8 mouse cellular contexts compared by ENCODE assay signal in genomic region chr17:3314625-3315020, GRCm38 (mm10). TPM values are rescaled to one million over a fixed set of nuclear protein-coding genes. Genes with fewer than 3 reads are reported as not detected.
DNase-seq lines count a peak whose midpoint lies in the region; ATAC-seq and TF ChIP-seq lines count a peak whose summit lies in the region.

No protein-coding gene starts in this region.

- 0 out of 4 replicates have a peak, but pooled peaks cover 0 to 3% of the 10 kb centered on the region in 2 experiments for H3K4me1 ChIP-seq in MEL (ENCODE audit: control insufficient read depth in 1 of 2, insufficient read depth in 2 of 2, low read length in 2 of 2)
- peaks cover 4% of the 10 kb centered on the region; the same call in 1 of the 2 replicates for H3K4me1 ChIP-seq in heart, postnatal 0 days (ENCODE audit: control insufficient read depth, insufficient read depth)

- TF ChIP-seq RAD21 in MEL (IDR thresholded peaks at IDR 0.05; ENCODE audit: low read depth, low read length) = no peak

- H3K27me3 ChIP-seq in MEL (ENCODE audit: control insufficient read depth in 1 of 2, insufficient read depth in 2 of 2, low read length in 2 of 2) = no peaks in the 10 kb centered on the region
- H3K27me3 ChIP-seq in heart, postnatal 0 days (ENCODE audit: control insufficient read depth, insufficient read depth, low read length) = no peaks in the 10 kb centered on the region

- peak overlapping the region; percentile 63; the same call in 1 of the 2 replicates for H3K27ac ChIP-seq in gastrocnemius, adult 2 months
- no peak overlapping the region for H3K27ac ChIP-seq in MEL (ENCODE audit: control insufficient read depth, low read depth, low read length)
- H3K27ac ChIP-seq in heart, postnatal 0 days (ENCODE audit: low read depth) = peak overlapping the region; percentile 43; the same call in 1 of the 2 replicates

- TF ChIP-seq POLR2A in MEL (IDR thresholded peaks at IDR 0.05; ENCODE audit: control insufficient read depth in 1 of 2, insufficient read depth in 1 of 2, low read depth in 1 of 2, low read length in 2 of 2, poor library complexity in 1 of 2) = no peak

- H3K4me2 ChIP-seq in heart, postnatal 0 days (ENCODE audit: low read depth, low read length) = peak overlapping the region; percentile 67

- intact Hi-C loops in gastrocnemius, adult 2 months (cut with DNase I) = no loop called here
- intact Hi-C loops in left cerebral cortex, postnatal 14 days (cut with DNase I) = no loop called here

- 36% methylated on average over 3 of the region's 3 CpGs for WGBS in heart, postnatal 0 days

- no peaks in the 10 kb centered on the region for H3K36me3 ChIP-seq in MEL (ENCODE audit: control insufficient read depth in 1 of 2, insufficient read depth in 2 of 2, low read length in 2 of 2)
- no peaks in the 10 kb centered on the region for H3K36me3 ChIP-seq in heart, postnatal 0 days (replicated peaks; ENCODE audit: control insufficient read depth, insufficient read depth, low read length)

- peak overlapping the region; percentile 75 for H3K4me3 ChIP-seq in gastrocnemius, adult 2 months
- H3K4me3 ChIP-seq in MEL (ENCODE audit: control insufficient read depth in 1 of 2, insufficient read depth in 1 of 2, low read depth in 2 of 2, low read length in 2 of 2) = peak overlapping the region in 1 of 2 experiments; percentile 53; a peak in 2 of 4 replicates
- peak overlapping the region; percentile 53 for H3K4me3 ChIP-seq in heart, postnatal 0 days (ENCODE audit: low read depth, low read length)

- ATAC-seq in heart, postnatal 0 days (ENCODE audit: insufficient read depth, low read depth) = no peak
- ATAC-seq in frontal cortex, adult (ENCODE audit: low TSS enrichment) = no peak

- DNase-seq in gastrocnemius, adult 2 months = no peak
- no peak for DNase-seq in gastrocnemius, postnatal 10 days
- DNase-seq in MEL (ENCODE audit: low read depth, low spot score) = peak; percentile 16
- DNase-seq in heart, postnatal 0 days (ENCODE audit: low spot score) = no peak
- peak; percentile 20 for DNase-seq in lung, postnatal 14 days
- DNase-seq in left cerebral cortex, postnatal 14 days (ENCODE audit: low spot score in 2 of 2) = no peak
- no peak for DNase-seq in kidney, adult 11 months

- H3K9me3 ChIP-seq in MEL (replicated peaks; ENCODE audit: insufficient read depth, low read length) = no peaks in the 10 kb centered on the region
- H3K9me3 ChIP-seq in heart, postnatal 0 days (replicated peaks; ENCODE audit: control insufficient read depth, low read length) = no peaks in the 10 kb centered on the region

- no peak for TF ChIP-seq CTCF in gastrocnemius, adult 2 months (IDR thresholded peaks at IDR 0.05)
- no peak for TF ChIP-seq CTCF in MEL (IDR thresholded peaks at IDR 0.05 in 2 of 3, conservative IDR thresholded peaks at IDR 0.05 in 1 of 3; ENCODE audit: control insufficient read depth in 1 of 3, insufficient read depth in 1 of 3, low read depth in 2 of 3, low read length in 3 of 3, poor library complexity in 1 of 3, severe bottlenecking in 1 of 3)
- TF ChIP-seq CTCF in heart, postnatal 0 days (IDR thresholded peaks at IDR 0.05; ENCODE audit: low read depth) = no peak

- H3K79me2 ChIP-seq in MEL (ENCODE audit: control insufficient read depth, insufficient read depth, low read length, poor library complexity) = no peaks in the 10 kb centered on the region

- TF ChIP-seq EP300 in MEL (IDR thresholded peaks at IDR 0.05; ENCODE audit: low read depth in 1 of 2, low read length in 2 of 2) = no peak
- TF ChIP-seq EP300 in heart, postnatal 0 days (IDR thresholded peaks at IDR 0.05; ENCODE audit: low read depth) = no peak

- peak overlapping the region; percentile 70; the same call in 1 of the 2 replicates for H3K9ac ChIP-seq in MEL (ENCODE audit: control insufficient read depth, low read depth, low read length, poor library complexity, severe bottlenecking)
- H3K9ac ChIP-seq in heart, postnatal 0 days (replicated peaks; ENCODE audit: low read depth, low read length) = peak overlapping the region; percentile 59

TF ChIP-seq in MEL, 35 proteins besides CTCF, POLR2A, EP300 and RAD21:
- TF ChIP-seq MAX (IDR thresholded peaks at IDR 0.05; ENCODE audit: low read length) (0 out of 2 replicates have a peak, but pooled peaks have one; percentile 4), TCF12 (IDR thresholded peaks at IDR 0.05; ENCODE audit: low read depth, low read length) (no peak), ZMIZ1 (IDR thresholded peaks at IDR 0.05; ENCODE audit: low read depth, low read length) (no peak)
TF ChIP-seq in MEL: peak in this region for 1.

RNA-seq across cellular contexts. Expression of gene Tiam2, which starts 11.8 kb away (rescaled TPM):
- total RNA-seq in gastrocnemius, adult 2 months (2021) = 1 to 10 TPM; 3.7 to 4.5 TPM
- total RNA-seq in gastrocnemius, postnatal 10 days (2021) = 1 to 10 TPM; 4.5 to 7.0 TPM
- 0.10 and 0.42 TPM in 2 replicates for total RNA-seq in MEL (2012; rRNA removed)
- polyA plus RNA-seq in MEL (2012; ENCODE audit: insufficient read depth in 1 of 2, insufficient read length in 2 of 2, low read depth in 1 of 2, low replicate concordance in 2 of 2, missing spikeins in 1 of 2) = 1 to 10 TPM in 1 of 2 experiments, not detected in 1; 1.9 TPM
- total RNA-seq in heart, postnatal 0 days (2014; rRNA removed; ENCODE audit: low replicate concordance) = 3.6 and 4.1 TPM in 2 replicates
- 1.7 and 1.9 TPM in 2 replicates for polyA plus RNA-seq in heart, postnatal 0 days (2015; fragmentation: Nextera tagmentation; extraction: Ambion mirVana)
- total RNA-seq in left cerebral cortex, postnatal 14 days (2021) = 10 to 100 TPM; 78.4 to 86.5 TPM

Comparison
In these comparisons a context has a peak if more than half of its experiments do, and no peak if none do; other contexts are left out.
1. DNase-seq: peak in MEL (single experiment) and lung, postnatal 14 days (single experiment); none in gastrocnemius, adult 2 months (single experiment), gastrocnemius, postnatal 10 days (single experiment), heart, postnatal 0 days (single experiment), left cerebral cortex, postnatal 14 days (0 of 2) and kidney, adult 11 months (single experiment).
2. RNA of gene Tiam2, which starts 11.8 kb away (total RNA-seq): 78.4 to 86.5 TPM in left cerebral cortex, postnatal 14 days; 4.5 to 7.0 TPM in gastrocnemius, postnatal 10 days, 3.7 to 4.5 TPM in gastrocnemius, adult 2 months, 3.6 to 4.1 TPM in heart, postnatal 0 days and 0.10 to 0.42 TPM in MEL; every median in the first group is over 4 times any median in the second.